Comparison of ENCODE assay signal across 39 mouse cellular contexts in genomic region chr11:4103522-4103921, GRCm38 (mm10). TPM values are rescaled to one million over a fixed set of nuclear protein-coding genes. Genes with fewer than 3 reads are reported as not detected.
"Had no signal": no experiment of that assay in that cellular context is flagged by ENCODE, and none has a peak within 500 bp of the region (broad histone marks: within the 10 kb centered on the region; RNA-seq: fewer than 3 reads in every experiment).

No protein-coding gene starts in this region.

- H3K4me3 ChIP-seq: limb, embryonic 10.5 days; limb, embryonic 12.5 days; limb, embryonic 13.5 days; limb, embryonic 15.5 days; liver, embryonic 12.5 days; liver, embryonic 13.5 days; liver, embryonic 15.5 days; lung, embryonic 15.5 days; megakaryocyte, embryonic 14.5 days; midbrain, embryonic 10.5 days; midbrain, embryonic 12.5 days; midbrain, embryonic 13.5 days; midbrain, embryonic 15.5 days; myocyte; neural tube, embryonic 12.5 days; neural tube, embryonic 13.5 days had no signal

- H3K27ac ChIP-seq: limb, embryonic 10.5 days; limb, embryonic 12.5 days; limb, embryonic 13.5 days; limb, embryonic 15.5 days; liver, embryonic 12.5 days; liver, embryonic 13.5 days; liver, embryonic 14.5 days; liver, embryonic 15.5 days; lung, embryonic 15.5 days; macrophage; midbrain, embryonic 10.5 days; midbrain, embryonic 12.5 days; midbrain, embryonic 13.5 days; midbrain, embryonic 15.5 days; neural tube, embryonic 12.5 days; neural tube, embryonic 13.5 days had no signal

- H3K27me3 ChIP-seq: limb, embryonic 12.5 days; limb, embryonic 13.5 days; limb, embryonic 15.5 days; liver, embryonic 13.5 days; liver, embryonic 15.5 days; lung, embryonic 15.5 days; megakaryocyte, embryonic 14.5 days; midbrain, embryonic 12.5 days; midbrain, embryonic 13.5 days; midbrain, embryonic 15.5 days; neural tube, embryonic 12.5 days; neural tube, embryonic 13.5 days had no signal

- H3K36me3 ChIP-seq: limb, embryonic 10.5 days; lung, embryonic 15.5 days; midbrain, embryonic 10.5 days; midbrain, embryonic 12.5 days had no signal

- H3K4me2 ChIP-seq: limb, embryonic 12.5 days; limb, embryonic 13.5 days; limb, embryonic 15.5 days; liver, embryonic 11.5 days; liver, embryonic 12.5 days; liver, embryonic 13.5 days; liver, embryonic 15.5 days; lung, embryonic 14.5 days; lung, embryonic 15.5 days; midbrain, embryonic 11.5 days; midbrain, embryonic 12.5 days; midbrain, embryonic 13.5 days; midbrain, embryonic 15.5 days; neural tube, embryonic 12.5 days; neural tube, embryonic 13.5 days had no signal

- H3K4me1 ChIP-seq: limb, embryonic 10.5 days; limb, embryonic 12.5 days; limb, embryonic 13.5 days; limb, embryonic 15.5 days; liver, embryonic 12.5 days; liver, embryonic 13.5 days; liver, embryonic 15.5 days; lung, embryonic 15.5 days; midbrain, embryonic 10.5 days; midbrain, embryonic 12.5 days; midbrain, embryonic 13.5 days; midbrain, embryonic 15.5 days; neural tube, embryonic 12.5 days; neural tube, embryonic 13.5 days had no signal

- H3K9me3 ChIP-seq: limb, embryonic 10.5 days; limb, embryonic 12.5 days; limb, embryonic 13.5 days; limb, embryonic 15.5 days; liver, embryonic 12.5 days; liver, embryonic 13.5 days; liver, embryonic 15.5 days; lung, embryonic 15.5 days; megakaryocyte, embryonic 14.5 days; midbrain, embryonic 10.5 days; midbrain, embryonic 12.5 days; midbrain, embryonic 13.5 days; midbrain, embryonic 15.5 days; neural tube, embryonic 12.5 days; neural tube, embryonic 13.5 days had no signal

- ATAC-seq: liver, embryonic 12.5 days; liver, postnatal 0 days; midbrain, embryonic 13.5 days; midbrain, embryonic 15.5 days; midbrain, embryonic 16.5 days had no signal

- H3K9ac ChIP-seq: limb, embryonic 12.5 days; limb, embryonic 13.5 days; limb, embryonic 15.5 days; liver, embryonic 12.5 days; liver, embryonic 13.5 days; liver, embryonic 14.5 days; liver, embryonic 15.5 days; liver, postnatal 0 days; lung, embryonic 14.5 days; lung, embryonic 15.5 days; midbrain, embryonic 12.5 days; midbrain, embryonic 13.5 days; midbrain, embryonic 15.5 days; neural tube, embryonic 12.5 days; neural tube, embryonic 13.5 days had no signal

- DNase-seq: left cerebral cortex, postnatal 4 days; liver; liver, embryonic 13.5 days; liver, postnatal 0 days; lung, adult 18-20 months; lung, adult 2 months; lung, embryonic 14.5 days; lung, postnatal 14 days; lung, postnatal 4 days; midbrain, embryonic 14.5 days had no signal

RNA-seq across cellular contexts. Expression of gene Sec14l2, which starts 19.7 kb away (rescaled TPM):
- total RNA-seq: monocyte, adult 5-6 weeks had no signal

RNA-seq across cellular contexts. Expression of gene Sec14l3, which starts 38.9 kb away (rescaled TPM):
- total RNA-seq: liver, adult 2 months; megakaryocyte progenitor cell, adult 5-6 weeks; megakaryocyte, adult 5-6 weeks; megakaryocyte-erythroid progenitor cell, adult 5-6 weeks; monocyte, adult 5-6 weeks had no signal
- polyA plus RNA-seq: limb, embryonic 10.5 days; limb, embryonic 11.5 days; limb, embryonic 12.5 days; limb, embryonic 13.5 days; limb, embryonic 14.5 days; limb, embryonic 15.5 days; liver, adult 2 months; liver, embryonic 11.5 days; liver, embryonic 12.5 days; liver, embryonic 13.5 days; liver, embryonic 14.5 days; liver, embryonic 15.5 days; liver, embryonic 16.5 days; liver, postnatal 0 days; macrophage; midbrain, embryonic 10.5 days; midbrain, embryonic 11.5 days; midbrain, embryonic 12.5 days; midbrain, embryonic 13.5 days; myocyte; neural tube, embryonic 11.5 days; neural tube, embryonic 12.5 days had no signal
